Mouse (Mus musculus) limb, embryonic 11.5 days (tissue): ENCODE results near the gene Mrpl33. TPM values are rescaled to one million over a fixed set of nuclear protein-coding genes. Genes with fewer than 3 reads are reported as not detected.

Experiments
- ATAC-seq: fragments of 200-750 bp; cut with Nextera tagmentation; 2 replicates; pipeline ENCODE4 v1.8.0; 2017; ENCODE audit warnings: low read depth; ENCODE audit not compliant: insufficient number of reproducible peaks, low FRiP score, low TSS enrichment
- DNase-seq: peaks from one replicate; pipeline ENCODE4 v3.0.0-alpha.2; 2015; ENCODE audit warnings: low spot score
- H3K27ac ChIP-seq: fragments of 300-500 bp; sonication (generic); replicated peaks from 2 replicates; pipeline ENCODE4 v1.5.1; 2014; ENCODE audit warnings: low read depth, mild to moderate bottlenecking, low read length
- H3K27me3 ChIP-seq: fragments of 300-500 bp; sonication (generic); 2 replicates; pipeline ENCODE4 v1.6.1; 2014; ENCODE audit warnings: mild to moderate bottlenecking, low read length, mixed read lengths; ENCODE audit not compliant: control insufficient read depth, insufficient read depth
- H3K36me3 ChIP-seq: fragments of 300-500 bp; sonication (generic); 2 replicates; pipeline ENCODE4 v1.6.1; 2014; ENCODE audit warnings: mild to moderate bottlenecking, low read length, moderate library complexity, mixed read lengths; ENCODE audit not compliant: control insufficient read depth, insufficient read depth
- H3K4me1 ChIP-seq: fragments of 300-500 bp; sonication (generic); 2 replicates; pipeline ENCODE4 v1.6.1; 2014; ENCODE audit warnings: low read length, mixed read lengths; ENCODE audit not compliant: control insufficient read depth, insufficient read depth
- H3K4me2 ChIP-seq: fragments of 300-500 bp; sonication (generic); 2 replicates; pipeline ENCODE4 v1.6.1; 2014; ENCODE audit warnings: low read depth, mild to moderate bottlenecking, moderate library complexity; ENCODE audit not compliant: severe bottlenecking
- H3K4me3 ChIP-seq: fragments of 300-500 bp; sonication (generic); 2 replicates; pipeline ENCODE4 v1.5.1; 2014; ENCODE audit warnings: low read depth, low read length
- H3K9ac ChIP-seq: fragments of 300-500 bp; sonication (generic); 2 replicates; pipeline ENCODE4 v1.6.1; 2014; ENCODE audit warnings: mild to moderate bottlenecking, low read length
- H3K9me3 ChIP-seq: fragments of 300-500 bp; sonication (generic); 2 replicates; pipeline ENCODE4 v1.6.1; 2016; ENCODE audit warnings: low read length; ENCODE audit not compliant: control insufficient read depth
- WGBS: fragments of 180-500 bp; shearing (Covaris S2); extraction: QIAGEN DNeasy Blood & Tissue Kit; methylation state at CpG from one replicate; pipeline ENCODE4 v1.1.7; 2014; 5-methylcytosine and 5-hydroxymethylcytosine counted together
- polyA plus RNA-seq: library from polyadenylated mRNA; unstranded; fragments of >200 nt; fragmentation: Nextera tagmentation; extraction: Ambion mirVana; gene quantifications from 2 replicates; pipeline ENCODE4 v1.2.1, GENCODE M21; 2014

The Mrpl33 gene
- polyA plus RNA-seq, 1 experiment from 2014 or later: 254 TPM

DNA sequence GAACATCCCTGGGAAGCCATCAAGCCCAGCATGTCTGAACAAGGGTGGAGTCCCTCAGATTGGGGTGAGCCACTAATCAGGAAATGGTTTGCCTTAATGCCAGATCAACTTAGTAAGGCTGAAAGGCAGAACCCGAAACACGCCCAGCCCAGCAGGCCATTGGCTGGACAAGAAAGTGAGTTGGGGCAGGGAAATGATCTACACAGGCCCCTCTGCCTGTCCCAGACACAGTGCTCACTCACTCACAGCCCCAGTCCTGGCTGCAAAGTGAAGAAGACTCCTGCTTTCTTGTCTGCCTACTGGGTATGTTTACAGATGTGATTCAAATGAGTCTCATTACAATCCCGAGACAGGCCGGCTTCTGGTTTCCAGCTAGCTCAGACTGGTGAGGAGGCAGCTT is 37.4 kb downstream of the Mrpl33 start:
- ATAC-seq: no peak
- 56% methylated on average over 4 of the region's 4 CpGs for WGBS
- H3K4me3 ChIP-seq: no peak overlapping the region
- H3K27ac ChIP-seq: no peak overlapping the region
- H3K36me3 ChIP-seq: no peaks in the 10 kb centered on the region
- H3K4me2 ChIP-seq: no peak overlapping the region
- no peak for DNase-seq
- H3K4me1 ChIP-seq: no peaks in the 10 kb centered on the region
- no peak overlapping the region for H3K9ac ChIP-seq
- H3K9me3 ChIP-seq: no peaks in the 10 kb centered on the region
- H3K27me3 ChIP-seq: no peaks in the 10 kb centered on the region

DNA sequence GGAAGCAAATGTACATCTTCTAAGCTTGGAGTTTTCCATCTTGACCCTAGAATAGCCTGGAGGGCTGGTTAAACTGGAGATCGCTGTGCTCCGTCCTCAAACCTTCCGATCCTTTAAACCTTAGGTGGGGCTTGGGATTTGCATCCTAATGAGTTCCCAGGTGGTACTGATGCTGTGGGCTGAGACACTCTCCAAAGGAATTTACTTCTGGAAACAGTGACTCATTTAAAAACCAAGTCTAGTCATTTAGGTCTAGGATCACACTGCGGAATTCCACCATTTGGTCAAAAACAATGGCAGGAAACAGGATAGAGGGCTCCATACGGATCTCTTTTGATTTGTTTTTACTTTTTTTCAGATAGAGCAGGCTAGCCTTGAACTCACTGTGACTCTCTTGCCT is 37.9 kb downstream of the Mrpl33 start:
- H3K27ac ChIP-seq: no peak overlapping the region
- H3K9ac ChIP-seq: no peak overlapping the region
- H3K36me3 ChIP-seq: no peaks in the 10 kb centered on the region
- no peak for DNase-seq
- 67% methylated on average over 5 of the region's 5 CpGs for WGBS
- H3K4me1 ChIP-seq: no peaks in the 10 kb centered on the region
- no peaks in the 10 kb centered on the region for H3K27me3 ChIP-seq
- H3K9me3 ChIP-seq: no peaks in the 10 kb centered on the region
- H3K4me2 ChIP-seq: no peak overlapping the region
- no peak for ATAC-seq
- no peak overlapping the region for H3K4me3 ChIP-seq

DNA sequence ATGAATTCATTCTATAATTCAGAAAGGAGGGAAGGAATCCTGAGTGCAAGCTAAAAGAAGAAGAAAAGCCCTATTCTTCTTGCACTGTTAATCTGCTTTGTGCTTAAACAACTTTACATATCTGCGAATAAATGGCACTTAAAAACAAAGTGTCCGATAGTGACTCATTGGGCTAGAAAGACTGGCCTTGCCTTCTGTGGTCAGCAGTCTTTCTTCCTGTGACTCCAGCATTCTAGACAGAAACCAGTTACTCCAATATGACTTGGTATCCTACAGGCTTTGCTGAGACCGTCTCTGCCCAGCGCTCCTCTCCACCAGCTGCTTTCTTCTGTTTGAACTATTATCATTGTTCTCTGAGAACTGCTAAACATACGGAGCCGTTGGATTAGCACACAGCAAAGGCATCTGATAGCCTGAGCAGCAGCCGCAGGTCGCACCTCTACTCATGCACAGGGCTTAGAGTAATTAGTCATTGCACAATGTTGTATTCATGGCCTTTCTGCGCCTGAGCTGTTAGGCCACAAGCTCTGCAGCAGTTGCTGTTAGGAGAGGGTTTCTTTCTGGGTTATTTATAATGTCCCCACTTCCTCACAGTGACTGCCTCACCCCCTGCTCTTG is 40.0 kb downstream of the Mrpl33 start:
- no peak for ATAC-seq
- H3K27me3 ChIP-seq: no peaks in the 10 kb centered on the region
- no peak overlapping the region for H3K4me2 ChIP-seq
- WGBS: 71% methylated on average over 9 of the region's 9 CpGs
- no peaks in the 10 kb centered on the region for H3K9me3 ChIP-seq
- no peaks in the 10 kb centered on the region for H3K36me3 ChIP-seq
- H3K4me3 ChIP-seq: no peak overlapping the region
- H3K4me1 ChIP-seq: no peaks in the 10 kb centered on the region
- DNase-seq: no peak
- H3K27ac ChIP-seq: no peak overlapping the region
- no peak overlapping the region for H3K9ac ChIP-seq

DNA sequence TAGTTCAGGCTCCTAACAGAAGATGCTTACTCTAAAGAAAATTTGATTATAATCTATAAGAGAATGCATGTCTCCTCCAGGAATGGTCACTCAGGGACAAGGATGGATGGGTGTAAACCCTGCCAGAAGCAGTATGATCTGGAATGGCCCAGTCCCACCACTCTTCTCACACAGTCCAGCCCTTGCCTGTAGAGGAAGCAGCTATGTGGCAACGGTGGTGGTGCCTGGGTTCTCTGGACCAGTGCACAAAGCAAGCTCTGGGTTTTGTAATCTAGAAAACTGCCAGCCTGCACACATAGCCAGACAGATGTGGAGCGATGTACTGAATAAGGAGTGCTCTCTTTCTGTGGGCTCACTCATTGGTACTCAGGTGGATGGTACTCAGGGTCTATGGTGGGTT is 43.8 kb downstream of the Mrpl33 start:
- ATAC-seq (no peak), DNase-seq (no peak)
- 93% methylated on average over 2 of the region's 2 CpGs for WGBS
- Histone ChIP-seq H3K4me2 (no peak overlapping the region), H3K27ac (no peak overlapping the region), H3K27me3 (no peaks in the 10 kb centered on the region), H3K9ac (no peak overlapping the region), H3K4me3 (no peak overlapping the region), H3K36me3 (no peaks in the 10 kb centered on the region), H3K9me3 (no peaks in the 10 kb centered on the region), H3K4me1 (no peaks in the 10 kb centered on the region)

DNA sequence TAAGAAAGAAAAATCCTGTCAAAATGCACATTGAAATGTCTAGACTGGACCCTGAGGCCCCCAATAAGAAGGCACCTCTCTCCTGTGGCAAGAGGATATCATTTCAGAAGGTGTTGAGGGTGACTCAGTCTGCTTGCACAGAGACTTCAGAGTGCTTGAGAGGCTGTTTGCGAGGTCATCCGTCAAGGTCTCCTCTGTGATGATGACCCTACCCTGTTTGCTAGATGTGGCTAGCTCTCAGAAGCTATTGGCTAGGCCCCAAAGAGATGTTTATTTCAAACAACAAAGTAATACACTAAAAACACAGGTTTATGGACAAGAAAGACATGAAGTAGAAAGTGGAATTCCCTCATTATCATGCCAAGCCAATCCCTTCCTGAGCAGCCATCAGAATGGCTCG is 45.6 kb downstream of the Mrpl33 start:
- Histone ChIP-seq H3K4me1 (no peaks in the 10 kb centered on the region), H3K9ac (no peak overlapping the region), H3K4me3 (no peak overlapping the region), H3K27ac (no peak overlapping the region), H3K36me3 (no peaks in the 10 kb centered on the region), H3K9me3 (no peaks in the 10 kb centered on the region), H3K4me2 (no peak overlapping the region), H3K27me3 (no peaks in the 10 kb centered on the region)
- WGBS: 83% methylated on average over 3 of the region's 3 CpGs
- ATAC-seq (no peak), DNase-seq (no peak)

DNA sequence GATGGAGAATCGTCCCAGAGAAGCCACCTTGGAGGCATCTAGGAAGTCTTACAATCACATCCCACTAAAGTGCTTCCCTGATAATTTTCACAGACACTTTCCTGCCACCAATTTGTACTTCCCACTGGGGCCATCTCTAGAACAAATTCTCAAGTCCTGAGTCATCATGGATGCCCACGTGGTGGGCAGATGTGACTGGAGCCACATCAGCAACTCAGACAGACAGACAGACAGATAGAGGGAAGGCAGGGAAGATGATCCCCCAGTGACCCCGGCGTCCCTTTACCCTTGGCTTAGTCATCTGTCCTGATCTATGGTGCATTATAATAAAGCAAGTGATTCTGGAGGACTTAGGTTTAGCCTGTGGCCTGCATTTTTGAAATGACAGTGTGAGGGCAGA is 47.5 kb downstream of the Mrpl33 start:
- H3K4me1 ChIP-seq: no peaks in the 10 kb centered on the region
- no peaks in the 10 kb centered on the region for H3K9me3 ChIP-seq
- ATAC-seq (no peak), DNase-seq (no peak)
- H3K36me3 ChIP-seq: no peaks in the 10 kb centered on the region
- 82% methylated on average over 4 of the region's 4 CpGs for WGBS
- no peak overlapping the region for H3K4me3 ChIP-seq
- no peak overlapping the region for H3K4me2 ChIP-seq
- no peak overlapping the region for H3K27ac ChIP-seq
- H3K9ac ChIP-seq: no peak overlapping the region
- H3K27me3 ChIP-seq: no peaks in the 10 kb centered on the region

DNA sequence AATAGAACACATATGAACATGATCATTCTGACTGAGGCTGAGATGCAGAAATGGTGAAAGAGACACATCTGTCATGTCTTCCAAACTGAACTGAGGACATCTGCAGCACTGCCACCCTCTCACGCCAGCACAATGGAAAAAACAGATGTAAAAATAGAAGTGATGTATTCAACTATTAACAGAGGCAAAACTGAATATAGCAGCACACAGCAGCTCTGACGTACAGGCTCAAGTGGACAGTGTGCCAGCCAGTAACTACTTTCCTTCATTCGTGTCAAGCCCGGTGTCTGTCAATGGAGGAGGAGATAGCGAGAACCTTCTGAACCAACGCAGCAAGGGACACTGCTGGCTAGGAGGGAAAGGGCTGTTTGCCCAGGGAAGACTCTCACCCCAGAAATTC is 48.1 kb downstream of the Mrpl33 start:
- no peaks in the 10 kb centered on the region for H3K36me3 ChIP-seq
- H3K9me3 ChIP-seq: no peaks in the 10 kb centered on the region
- DNase-seq (no peak), ATAC-seq (no peak)
- H3K27me3 ChIP-seq: no peaks in the 10 kb centered on the region
- 96% methylated on average over 6 of the region's 6 CpGs for WGBS
- no peak overlapping the region for H3K9ac ChIP-seq
- no peaks in the 10 kb centered on the region for H3K4me1 ChIP-seq
- H3K4me2 ChIP-seq: no peak overlapping the region
- H3K27ac ChIP-seq: no peak overlapping the region
- H3K4me3 ChIP-seq: no peak overlapping the region

DNA sequence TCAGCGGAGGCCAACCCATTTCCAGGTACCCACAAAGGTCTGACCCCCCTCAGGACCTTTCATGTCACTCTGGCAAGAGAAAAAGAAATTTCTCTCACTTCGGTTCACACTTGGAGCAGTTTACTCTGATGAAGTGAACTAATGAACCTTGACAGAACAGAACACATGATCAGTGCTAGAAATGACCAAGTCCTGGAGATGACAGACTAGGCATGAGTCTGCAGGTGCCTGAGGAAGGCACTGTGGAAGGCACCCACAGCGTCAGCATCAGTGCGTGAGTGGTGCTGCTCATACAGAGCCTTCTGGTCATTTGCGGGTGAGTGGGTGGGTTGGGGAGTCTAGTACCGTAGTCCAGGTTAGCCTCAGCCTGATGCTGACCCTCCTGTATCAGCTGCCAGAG is 49.1 kb downstream of the Mrpl33 start:
- H3K4me3 ChIP-seq: no peak overlapping the region
- no peak overlapping the region for H3K4me2 ChIP-seq
- no peak overlapping the region for H3K9ac ChIP-seq
- no peak for ATAC-seq
- no peaks in the 10 kb centered on the region for H3K36me3 ChIP-seq
- H3K9me3 ChIP-seq: no peaks in the 10 kb centered on the region
- no peaks in the 10 kb centered on the region for H3K4me1 ChIP-seq
- H3K27ac ChIP-seq: no peak overlapping the region
- H3K27me3 ChIP-seq: no peaks in the 10 kb centered on the region
- WGBS: 91% methylated on average over 6 of the region's 6 CpGs
- no peak for DNase-seq

DNA sequence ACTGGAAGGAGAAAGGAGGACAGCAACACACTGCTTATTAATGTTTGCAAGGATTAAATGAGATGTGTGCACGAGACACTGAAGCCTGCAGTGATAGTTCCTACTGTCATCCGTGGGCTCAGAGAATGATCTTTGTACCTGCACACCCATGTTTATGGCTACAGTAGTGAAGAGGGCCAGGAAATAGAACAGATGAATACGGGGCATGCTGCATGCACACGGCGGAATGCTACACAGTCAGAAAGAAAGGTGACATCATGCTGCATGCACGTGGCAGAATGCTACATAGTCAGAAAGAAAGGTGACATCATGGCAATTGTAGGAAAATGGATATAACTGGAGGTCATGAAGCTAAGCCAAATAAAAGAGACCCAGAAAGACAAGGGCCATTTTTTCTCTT is 49.8 kb downstream of the Mrpl33 start:
- Histone ChIP-seq H3K27me3 (no peaks in the 10 kb centered on the region), H3K36me3 (no peaks in the 10 kb centered on the region), H3K4me1 (no peaks in the 10 kb centered on the region), H3K9me3 (no peaks in the 10 kb centered on the region), H3K27ac (no peak overlapping the region), H3K4me3 (no peak overlapping the region), H3K4me2 (no peak overlapping the region), H3K9ac (no peak overlapping the region)
- DNase-seq (no peak), ATAC-seq (no peak)
- WGBS: 87% methylated on average over 6 of the region's 6 CpGs
